Mouse (Mus musculus) spleen, postnatal 10 days (tissue): ENCODE data around the gene Pdcd6ip.

Source experiments
- DNase-seq, 2 experiments: peaks; one replicate each; pipeline ENCODE4 v3.0.0; 2021 to 2022; ENCODE audit warnings: low spot score in 2 of 2

The Pdcd6ip gene

GRCm38 (mm10) chr9:113626730-113627129 lies 81.3 kb downstream of the Pdcd6ip start:
- no peak for DNase-seq

DNA sequence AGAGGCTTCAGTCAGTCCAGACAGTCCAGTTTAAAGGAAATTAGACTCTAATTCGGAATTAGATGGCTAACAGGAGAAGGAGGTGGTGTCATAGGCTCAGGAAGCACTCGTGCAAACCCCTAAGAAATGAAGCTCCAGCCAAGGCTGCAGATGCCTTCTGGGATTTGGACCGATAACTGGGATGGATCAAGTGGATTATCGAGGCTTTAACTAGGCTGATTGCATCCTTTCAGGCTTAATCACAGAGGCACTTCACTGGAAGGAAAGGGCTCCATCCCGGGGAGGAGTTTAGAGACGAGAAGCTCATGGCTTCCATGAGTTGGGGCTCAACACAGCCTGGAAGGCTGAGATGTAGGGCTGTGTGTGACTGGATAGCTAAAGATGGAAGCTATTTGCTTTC lies 84.0 kb downstream of the Pdcd6ip start:
- no peak for DNase-seq

DNA sequence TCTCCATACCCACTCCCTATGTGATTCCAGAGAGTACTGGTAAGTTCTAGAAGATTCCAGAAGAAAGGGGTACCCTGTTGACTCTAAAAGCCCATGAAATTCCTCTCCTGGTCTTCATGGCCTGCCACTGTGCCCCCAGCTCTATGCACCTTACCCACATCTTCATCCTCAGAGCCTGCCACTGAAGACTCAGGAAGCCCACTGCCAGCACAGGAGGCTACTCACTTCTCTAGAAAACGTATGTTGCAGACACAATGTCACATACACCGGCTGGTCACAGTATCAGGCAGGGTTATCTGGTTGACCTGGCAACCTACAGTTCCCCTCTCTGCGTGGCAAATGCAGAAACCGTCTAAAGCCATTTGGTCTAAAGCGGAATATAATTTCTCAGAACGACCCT lies 91.0 kb downstream of the Pdcd6ip start:
- DNase-seq = no peak

DNA sequence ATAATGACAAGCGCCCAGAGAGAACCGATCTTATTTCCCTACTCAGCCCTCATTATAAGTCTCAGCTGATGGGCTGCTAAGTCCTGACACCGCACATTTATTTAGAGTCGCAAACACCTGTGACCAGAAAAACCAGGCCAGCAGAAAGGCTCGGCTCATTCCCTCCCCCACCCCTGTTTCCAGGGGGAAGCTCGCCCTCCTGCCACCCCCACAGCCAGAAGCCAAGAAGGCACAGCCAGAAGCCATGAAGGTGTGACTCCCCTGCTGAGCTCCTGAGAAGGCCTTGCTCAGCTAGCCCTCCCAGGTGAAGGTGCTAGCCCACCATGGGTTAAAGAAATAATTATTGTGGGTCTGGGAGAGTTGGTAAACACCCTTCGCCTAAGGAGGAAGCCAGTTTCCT lies 97.3 kb downstream of the Pdcd6ip start:
- no peak for DNase-seq

DNA sequence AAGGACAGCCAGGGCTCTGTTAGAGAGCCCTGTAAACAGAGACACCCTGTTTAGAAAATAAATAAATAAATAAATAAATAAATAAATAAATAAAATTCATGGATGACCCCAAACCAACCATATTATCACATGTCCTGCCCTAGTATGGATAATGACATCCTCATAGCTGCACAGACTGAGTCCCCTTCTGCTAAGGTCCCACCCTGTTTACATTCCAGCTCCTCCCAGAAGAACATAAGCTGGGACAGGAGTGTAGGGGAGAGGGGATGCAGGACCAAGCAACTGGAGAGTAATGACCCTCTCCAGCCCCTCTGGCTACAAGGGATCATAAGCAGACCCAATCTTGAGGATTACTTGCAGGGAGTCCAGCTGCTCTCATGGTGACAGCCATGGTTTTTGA lies 105.9 kb downstream of the Pdcd6ip start:
- DNase-seq = no peak
